Mouse (Mus musculus) inflammation-experienced regulatory T-cells, adult 6 months (primary cell): ENCODE data around the gene Fndc9. TPM values are rescaled to one million over a fixed set of nuclear protein-coding genes. Genes with fewer than 3 reads are reported as not detected.
A peak's percentile ranks its signal among the peaks of the same experiment; 100 is the strongest.

Experiments
- ATAC-seq: one replicate; pipeline ENCODE4 v1.8.0; 2017
- polyA plus RNA-seq, 3 experiments: library from polyadenylated mRNA; unstranded; fragments of 100-300 nt; shearing (Covaris generic); gene quantifications; one replicate each; pipeline ENCODE4 v1.2.1; 2017

The Fndc9 gene
- polyA plus RNA-seq, 3 experiments from 2014 or later = 0.57 to 1.5 (median 0.77) TPM

GRCm38 (mm10) chr11:46236976-46237375 lies 1.6 kb downstream of the Fndc9 start:
- ATAC-seq = no peak

GRCm38 (mm10) chr11:46241150-46241673 lies 5.9 kb downstream of the Fndc9 start:
- ATAC-seq = no peak

- no peak for ATAC-seq
Observed at GRCm38 (mm10) chr11:46241985-46242384, 6.7 kb downstream of the Fndc9 start.

- ATAC-seq = no peak
Observed at GRCm38 (mm10) chr11:46244731-46245604, 9.6 kb downstream of the Fndc9 start.

- no peak for ATAC-seq
Observed at GRCm38 (mm10) chr11:46245926-46246325, 10.6 kb downstream of the Fndc9 start.

GRCm38 (mm10) chr11:46246393-46246792 lies 11.1 kb downstream of the Fndc9 start:
- no peak for ATAC-seq

- no peak for ATAC-seq
Observed at GRCm38 (mm10) chr11:46248352-46248751, 13.0 kb downstream of the Fndc9 start.

- ATAC-seq = peak; percentile 63
Observed at GRCm38 (mm10) chr11:46251994-46252393, 16.7 kb downstream of the Fndc9 start.

- no peak for ATAC-seq
Observed at GRCm38 (mm10) chr11:46255291-46255690, 20.0 kb downstream of the Fndc9 start.

GRCm38 (mm10) chr11:46258207-46258606 lies 22.9 kb downstream of the Fndc9 start:
- no peak for ATAC-seq

GRCm38 (mm10) chr11:46258749-46259148 lies 23.4 kb downstream of the Fndc9 start:
- ATAC-seq = no peak

GRCm38 (mm10) chr11:46262854-46263253 lies 27.5 kb downstream of the Fndc9 start:
- no peak for ATAC-seq

GRCm38 (mm10) chr11:46263291-46263690 lies 28.0 kb downstream of the Fndc9 start:
- ATAC-seq = no peak

GRCm38 (mm10) chr11:46264584-46264983 lies 29.3 kb downstream of the Fndc9 start:
- ATAC-seq = no peak

- no peak for ATAC-seq
Observed at GRCm38 (mm10) chr11:46265031-46265786, 29.9 kb downstream of the Fndc9 start.

GRCm38 (mm10) chr11:46268991-46269390 lies 33.7 kb downstream of the Fndc9 start:
- peak; percentile 71 for ATAC-seq

GRCm38 (mm10) chr11:46269391-46269790 lies 34.1 kb downstream of the Fndc9 start:
- ATAC-seq = no peak

- no peak for ATAC-seq
Observed at GRCm38 (mm10) chr11:46269893-46270292, 34.6 kb downstream of the Fndc9 start.

- no peak for ATAC-seq
Observed at GRCm38 (mm10) chr11:46272058-46272681, 36.8 kb downstream of the Fndc9 start.

- no peak for ATAC-seq
Observed at GRCm38 (mm10) chr11:46273969-46274368, 38.6 kb downstream of the Fndc9 start.

GRCm38 (mm10) chr11:46275302-46275701 lies 40.0 kb downstream of the Fndc9 start:
- ATAC-seq = peak; percentile 96

- no peak for ATAC-seq
Observed at GRCm38 (mm10) chr11:46276168-46276567, 40.8 kb downstream of the Fndc9 start.

GRCm38 (mm10) chr11:46276778-46277177 lies 41.4 kb downstream of the Fndc9 start:
- no peak for ATAC-seq
